Mouse (Mus musculus) cerebral cortex, adult 2 months (tissue): ENCODE measurements around the gene Prkrip1.

Source experiments
- WGBS: fragments of 180-500 bp; shearing (Covaris S2); methylation state at CpG from one replicate; pipeline ENCODE4 v1.1.7; 2018; 5-methylcytosine and 5-hydroxymethylcytosine counted together

Prkrip1 gene

DNA sequence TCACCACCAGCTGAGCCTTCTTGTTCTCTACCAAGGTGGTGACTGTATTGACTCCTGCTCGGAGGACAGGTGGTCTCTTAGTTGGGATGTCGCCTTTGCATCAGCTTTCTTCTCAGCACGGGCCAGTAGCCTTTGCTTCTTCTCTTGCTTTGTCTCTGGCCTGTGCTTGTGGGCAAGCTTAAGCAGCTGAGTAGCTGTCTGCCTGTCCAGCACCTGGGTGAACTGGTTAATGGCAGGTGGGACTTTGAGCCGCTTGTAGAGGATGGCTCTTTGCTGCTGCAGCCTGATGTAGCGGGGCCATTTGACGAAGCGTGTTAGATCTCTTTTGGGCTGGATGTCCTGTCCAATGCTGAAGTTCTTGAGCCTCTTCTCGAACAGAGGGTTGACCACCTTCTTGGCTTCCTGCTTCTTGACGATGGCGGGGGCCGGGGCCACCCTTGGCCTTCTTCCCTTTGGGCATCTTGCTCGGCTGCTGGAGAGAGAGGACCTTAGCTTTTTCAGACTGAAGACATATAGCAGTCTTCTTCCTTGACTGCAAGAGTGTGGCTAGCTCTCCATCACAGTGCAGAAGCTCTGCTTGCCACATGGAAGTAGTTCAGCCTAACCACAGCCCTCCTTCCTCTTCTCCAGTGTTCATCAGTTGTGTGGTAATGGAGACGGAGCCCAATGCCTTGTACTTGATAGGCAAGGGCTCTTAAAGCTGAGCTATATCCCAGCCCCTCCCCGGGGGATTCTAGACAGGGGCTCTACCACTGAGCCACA, 12.8 kb upstream of the Prkrip1 start:
- 88% methylated on average over 14 of the region's 14 CpGs for WGBS

DNA sequence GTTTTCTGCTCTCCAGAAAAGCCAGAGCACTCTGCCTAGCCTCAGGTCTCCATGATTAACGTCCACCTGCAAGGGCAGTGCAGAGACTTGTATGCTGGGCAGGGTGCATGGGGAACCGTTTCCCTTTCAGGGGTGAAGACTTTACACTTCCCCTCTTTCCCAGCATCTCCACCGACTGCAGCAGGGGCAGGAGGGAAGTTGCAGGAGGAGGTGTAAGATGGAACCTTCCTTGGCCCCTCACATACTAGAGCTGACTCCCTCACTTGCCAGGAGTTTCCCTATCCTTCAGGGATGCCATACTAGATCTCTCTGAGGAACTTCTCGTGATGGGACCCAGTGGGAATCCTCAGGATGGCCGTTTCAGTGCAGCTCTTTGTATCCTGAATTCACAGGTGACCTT, 11.8 kb upstream of the Prkrip1 start:
- 78% methylated on average over 5 of the region's 5 CpGs for WGBS

DNA sequence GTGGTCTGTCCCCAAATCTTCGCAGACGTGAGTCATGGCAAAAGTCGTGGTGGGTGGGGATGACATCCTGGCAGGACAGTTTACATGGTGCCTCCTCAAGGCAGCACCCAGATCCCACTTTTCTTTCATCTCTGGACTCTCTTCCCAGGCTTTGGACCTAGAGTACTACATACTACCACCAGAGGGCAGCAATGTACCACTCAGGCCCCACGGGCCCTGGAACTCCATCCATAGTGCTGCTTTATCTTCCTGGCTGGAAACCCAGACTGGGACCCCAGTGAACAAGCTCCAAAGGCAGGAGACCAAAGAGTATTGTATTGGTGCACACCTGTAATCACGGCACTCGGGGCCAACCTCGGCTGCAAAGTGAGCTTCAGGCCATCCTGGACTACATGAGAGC, 3.1 kb upstream of the Prkrip1 start:
- WGBS: 18% methylated on average over 7 of the region's 7 CpGs

DNA sequence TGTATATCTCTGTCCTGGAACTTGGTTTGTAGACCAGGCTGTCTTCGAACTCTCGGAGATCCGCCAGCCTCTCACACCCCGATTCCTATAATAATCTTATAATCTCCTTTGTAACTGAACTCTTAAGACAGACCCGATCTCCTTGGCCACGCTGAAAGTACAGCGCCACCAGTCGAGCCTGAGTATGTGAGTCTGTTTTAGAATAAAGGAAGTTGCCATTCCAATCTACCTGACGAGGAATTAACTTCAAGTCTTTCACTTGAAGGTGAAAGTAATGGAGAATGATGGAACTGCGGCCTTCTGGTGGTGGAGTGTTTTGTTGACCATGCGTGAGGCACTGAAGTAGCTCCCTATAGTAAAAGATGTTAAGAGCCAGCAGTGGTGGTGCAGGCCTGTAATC, 763 bp upstream of the Prkrip1 start:
- WGBS: 25% methylated on average over 11 of the region's 11 CpGs

DNA sequence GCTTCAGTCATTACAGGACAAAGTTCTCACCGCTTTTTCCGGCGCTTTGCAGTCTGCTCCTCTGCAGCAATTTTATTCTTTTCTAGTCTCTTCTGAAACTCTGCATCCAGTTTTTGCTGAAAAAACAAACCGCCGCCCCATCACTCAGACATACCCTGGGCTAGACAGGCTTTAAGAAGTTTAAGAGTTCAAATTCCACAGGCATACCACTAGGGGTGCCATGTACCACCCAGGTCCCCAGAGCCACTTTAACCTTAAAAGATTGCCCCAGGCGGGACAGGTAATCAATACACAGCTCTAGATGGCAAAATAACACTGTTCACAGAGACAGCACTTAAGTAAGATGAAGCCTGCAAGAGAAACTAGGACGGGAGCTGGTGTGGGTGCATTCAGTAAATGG, 6.9 kb downstream of the Prkrip1 start:
- 81% methylated on average over 7 of the region's 7 CpGs for WGBS

DNA sequence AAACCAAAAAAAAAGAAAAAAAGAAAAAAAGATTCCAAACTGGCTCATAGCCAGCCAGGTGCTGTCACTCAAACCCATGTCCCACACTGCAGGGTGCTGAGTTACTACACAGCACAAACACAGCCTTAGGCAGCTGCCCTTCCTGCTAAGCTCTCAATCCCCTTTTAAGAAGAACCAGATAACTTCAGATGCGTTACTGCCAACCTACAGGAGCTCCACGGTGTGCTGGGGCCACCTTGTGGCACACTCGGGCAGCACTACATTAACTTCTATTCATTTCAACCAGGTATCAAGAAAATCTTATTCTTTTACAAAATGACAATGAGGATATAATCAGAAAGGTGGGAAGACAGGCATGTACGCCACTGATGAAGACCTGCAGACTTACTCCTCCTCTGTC, 12.0 kb downstream of the Prkrip1 start:
- 27% methylated on average over 4 of the region's 4 CpGs for WGBS

DNA sequence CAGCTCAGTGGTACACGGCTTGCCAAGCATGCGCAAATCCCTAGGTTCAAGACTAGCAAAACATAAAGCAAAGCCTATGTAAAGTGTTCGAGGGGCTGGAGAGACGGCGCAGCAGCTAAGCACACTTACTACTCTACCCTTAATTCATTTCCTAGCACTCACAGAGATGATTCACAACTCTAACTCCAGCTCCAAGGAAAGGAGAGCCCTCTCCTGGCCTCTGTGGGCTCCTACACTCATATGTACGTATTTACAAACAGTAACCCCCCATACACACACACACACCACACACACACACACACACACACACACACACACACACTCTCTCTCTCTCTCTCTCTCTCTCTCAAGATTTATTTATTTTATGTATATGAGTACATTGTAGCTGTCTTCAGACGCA, 15.0 kb downstream of the Prkrip1 start:
- 69% methylated on average over 7 of the region's 7 CpGs for WGBS

DNA sequence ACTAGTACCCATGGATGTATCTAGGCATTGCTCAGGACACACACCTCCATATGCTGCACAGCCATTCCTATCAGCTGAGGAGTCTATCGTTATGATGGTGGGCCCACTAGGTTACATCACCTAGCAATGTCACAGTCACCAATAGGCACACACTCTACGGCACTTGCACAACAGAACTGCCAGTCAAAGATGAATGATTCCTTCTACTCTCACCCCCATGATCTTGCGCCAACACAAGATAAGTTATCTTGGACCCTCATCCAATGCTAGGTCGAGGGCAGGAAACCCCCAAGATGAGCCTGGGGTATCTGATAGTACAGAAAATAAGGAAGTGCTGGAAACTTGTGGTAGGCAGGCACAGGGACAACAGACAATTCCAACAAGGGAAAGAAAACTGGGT, 15.9 kb downstream of the Prkrip1 start:
- 79% methylated on average over 4 of the region's 4 CpGs for WGBS

DNA sequence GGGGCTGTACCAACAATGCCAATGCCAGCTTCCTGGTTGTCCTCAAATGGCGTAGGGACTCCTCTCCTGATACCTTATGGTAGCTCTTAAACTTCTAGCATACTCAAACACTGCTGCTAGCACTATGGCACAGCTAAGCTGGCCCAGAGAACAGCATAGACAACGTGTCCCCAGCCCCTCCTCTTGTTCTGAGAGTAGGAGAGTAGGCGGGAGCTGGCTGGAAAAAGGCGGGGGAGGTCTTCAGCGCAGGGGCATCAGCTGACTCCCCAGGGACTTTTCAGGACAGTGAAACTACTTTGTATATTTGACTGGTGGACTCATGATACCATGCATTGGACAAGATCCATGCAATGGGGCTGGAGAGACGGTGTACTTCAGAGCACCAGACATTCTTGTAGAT, 16.7 kb downstream of the Prkrip1 start:
- 57% methylated on average over 6 of the region's 6 CpGs for WGBS

DNA sequence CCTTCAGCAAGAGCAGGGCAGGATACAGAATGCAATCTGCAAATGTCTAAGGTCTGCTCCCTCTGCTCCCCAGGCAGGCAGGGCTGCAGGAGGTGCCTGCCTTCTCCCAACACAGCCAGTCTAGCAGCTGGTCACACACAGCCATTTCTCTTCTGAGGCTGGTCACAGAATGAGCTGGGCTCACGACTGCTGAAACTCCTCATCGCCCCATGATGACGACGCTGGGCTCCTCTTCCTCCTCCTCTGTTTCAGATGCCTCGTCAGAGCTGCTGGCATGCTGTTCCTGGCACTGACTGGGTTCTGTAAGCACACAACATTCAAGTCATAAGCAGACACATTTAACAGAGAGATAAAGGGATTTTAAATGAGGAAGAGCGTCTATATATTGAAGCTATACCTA, 17.6 kb downstream of the Prkrip1 start:
- 47% methylated on average over 6 of the region's 6 CpGs for WGBS

DNA sequence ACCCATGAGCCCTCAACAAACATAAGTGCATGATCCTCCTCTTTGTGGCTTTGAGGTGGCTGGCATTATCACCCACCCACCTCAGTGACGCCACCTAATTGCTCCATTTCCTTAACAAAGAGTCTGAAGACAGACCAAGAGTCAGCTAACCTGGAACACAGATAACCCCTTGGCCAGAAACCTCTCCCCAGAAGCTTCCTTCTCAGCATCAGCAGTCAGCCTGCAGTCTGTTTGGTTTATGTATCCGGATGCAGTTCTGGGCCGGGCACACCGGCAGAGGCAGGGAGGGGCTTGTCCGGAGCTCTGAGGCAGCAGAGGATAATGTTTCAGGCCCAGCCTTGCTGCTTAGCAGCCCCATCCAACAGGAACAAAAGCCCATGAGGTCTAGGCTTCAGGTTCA, 19.2 kb downstream of the Prkrip1 start:
- WGBS: 82% methylated on average over 5 of the region's 5 CpGs

DNA sequence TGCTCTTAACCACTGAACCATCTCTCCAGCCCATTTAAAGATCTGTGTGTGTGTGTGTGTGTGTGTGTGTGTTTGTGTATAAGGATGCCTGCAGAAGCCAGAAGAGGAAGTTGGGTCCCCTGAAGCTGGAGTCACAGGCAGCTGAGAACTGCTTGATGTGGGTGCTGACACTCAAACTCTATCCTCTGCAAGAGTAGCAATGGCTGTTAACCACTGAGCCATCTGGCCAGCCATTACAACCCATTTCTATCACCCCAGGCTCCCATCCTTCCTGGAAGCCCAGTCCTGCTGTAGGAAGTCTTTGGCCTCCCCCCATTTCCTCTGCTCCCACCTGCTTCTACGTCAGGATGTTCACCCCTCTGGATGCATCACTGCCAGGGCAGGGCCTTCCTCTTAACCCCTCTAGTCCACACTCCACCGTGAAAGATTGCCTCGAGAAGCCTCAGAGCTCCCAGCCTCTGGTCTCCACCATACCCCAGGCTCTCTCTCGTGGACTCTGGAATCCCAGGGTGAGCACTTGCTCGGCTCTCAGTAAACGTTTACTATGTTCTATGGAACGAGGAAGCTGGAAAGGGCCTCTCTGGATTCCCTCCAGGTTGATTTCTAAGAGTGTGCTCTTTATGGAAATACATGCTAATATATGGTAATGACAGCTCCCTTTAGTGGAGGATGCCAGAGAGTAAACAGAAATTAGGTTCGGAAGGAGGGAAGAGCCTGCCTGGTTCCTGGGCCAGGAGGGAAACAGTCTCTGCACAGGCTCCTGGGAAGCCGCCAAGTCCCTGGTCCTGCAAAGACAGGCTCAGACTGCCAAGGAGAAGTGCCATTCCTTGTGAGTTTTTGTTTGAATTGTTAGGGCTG, 24.9 kb downstream of the Prkrip1 start:
- WGBS: 8% methylated on average over 9 of the region's 9 CpGs

DNA sequence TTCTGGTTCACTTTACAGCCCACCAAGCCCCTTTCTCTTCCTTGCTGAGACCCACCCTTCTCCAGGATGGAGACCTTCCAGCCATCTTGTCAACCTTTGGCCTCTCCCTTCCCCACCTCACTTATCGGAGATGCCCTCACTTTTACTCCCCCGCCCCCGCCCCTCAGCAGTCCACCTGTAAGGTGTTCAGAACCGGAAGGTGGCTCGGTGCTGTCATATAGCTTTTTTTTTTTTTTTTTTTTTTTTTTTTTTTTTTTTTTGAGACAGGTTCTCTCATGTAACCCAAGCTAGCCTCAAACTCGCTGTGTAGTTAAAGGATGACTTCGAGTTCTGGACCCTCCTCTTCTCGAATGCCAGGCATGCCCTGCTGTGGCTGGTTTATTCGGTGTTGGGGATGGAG, 25.8 kb downstream of the Prkrip1 start:
- 79% methylated on average over 9 of the region's 9 CpGs for WGBS

DNA sequence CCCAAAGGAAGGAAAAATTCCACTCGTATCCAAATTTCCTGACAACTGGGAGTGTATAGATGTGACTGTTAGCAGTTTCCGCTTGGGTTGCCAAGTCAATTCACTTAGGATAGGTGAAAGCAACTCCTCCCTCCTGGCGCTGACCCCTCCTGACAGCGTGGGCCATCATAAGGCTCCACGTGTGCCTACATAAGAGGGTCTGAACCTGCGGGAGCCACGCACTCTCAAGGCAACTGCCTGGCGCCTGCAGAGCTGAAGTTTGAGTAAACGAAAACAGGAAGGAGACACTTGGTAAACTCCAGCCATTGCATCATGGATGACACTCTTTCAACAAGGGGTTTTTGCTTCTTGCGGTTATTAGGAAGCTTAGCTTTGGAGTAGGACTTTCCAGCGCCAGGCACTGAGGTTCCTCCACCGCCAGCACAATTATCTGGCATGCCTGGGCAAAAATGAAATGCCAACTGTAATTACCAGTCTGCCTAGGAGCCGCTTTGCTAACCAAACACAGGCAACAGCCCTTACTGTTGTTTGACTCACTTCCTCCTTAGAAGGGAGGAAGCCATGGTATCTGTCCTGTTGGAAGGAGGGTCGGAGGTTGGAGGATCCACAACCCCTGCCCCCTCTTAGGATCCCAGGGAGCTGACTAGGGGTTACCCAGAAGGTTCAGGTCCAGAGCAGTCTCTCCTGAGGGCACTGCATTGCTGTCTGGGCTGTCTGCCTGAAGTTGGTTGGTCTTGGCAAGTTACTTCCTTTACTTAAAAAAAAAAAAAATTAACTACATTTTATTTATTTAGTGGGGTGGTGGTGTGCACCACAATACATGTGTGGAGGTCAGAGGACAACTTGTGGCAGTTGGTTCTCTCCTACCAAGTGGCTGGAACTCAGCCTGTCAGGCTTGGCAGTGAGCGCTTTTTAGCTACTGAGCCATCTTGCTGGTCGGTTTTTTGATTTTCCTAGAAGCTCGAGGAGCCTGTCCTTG, 27.1 kb downstream of the Prkrip1 start:
- whole genome bisulfite sequencing: 19% methylated on average over 17 of the region's 17 CpGs

DNA sequence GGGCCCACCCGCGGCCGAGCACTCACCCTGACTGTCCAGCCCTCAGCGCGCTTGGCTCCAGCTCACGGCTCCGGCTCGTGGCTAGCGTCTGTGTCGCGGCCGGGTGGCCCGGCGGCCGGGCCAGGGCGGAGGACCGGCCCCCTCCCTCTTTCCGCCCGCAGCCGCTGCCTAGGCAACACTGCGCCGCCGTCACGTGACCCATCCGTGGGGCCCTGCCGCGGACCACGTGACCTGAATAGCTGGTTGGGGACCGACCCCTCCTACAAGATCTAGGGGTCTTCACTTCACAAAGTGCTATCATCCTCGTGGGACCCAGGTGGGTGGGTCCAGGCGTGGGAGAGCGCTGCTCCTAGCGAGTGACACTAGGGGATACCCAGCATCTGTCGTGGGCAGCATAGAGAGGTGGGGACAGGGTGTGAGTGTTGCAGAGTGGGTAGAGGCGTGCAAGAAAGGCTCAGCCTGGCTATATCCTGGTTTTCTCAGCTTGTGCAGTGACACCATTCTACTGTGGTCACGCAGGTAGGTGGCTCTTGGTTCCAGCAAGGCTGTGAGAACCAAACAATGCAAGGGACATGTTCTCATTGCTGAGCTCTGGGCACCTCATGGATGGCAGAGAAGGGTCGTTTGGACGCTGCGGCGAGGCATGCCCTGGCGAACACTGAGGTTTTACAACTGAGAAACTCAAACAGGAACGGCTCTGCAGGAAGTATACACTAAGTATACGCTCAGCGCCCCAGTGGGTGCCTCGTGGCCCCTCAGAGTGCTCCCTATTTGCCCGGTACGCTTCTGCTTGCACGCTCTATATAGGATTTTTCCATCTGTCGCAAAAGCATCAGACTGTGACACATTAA, 28.0 kb downstream of the Prkrip1 start, which contains the start of gene Orai2:
TSS of gene Orai2 (minus strand) at position 202 of the 851 bp plus-strand sequence.
- WGBS: 2% methylated on average over 49 of the region's 49 CpGs

DNA sequence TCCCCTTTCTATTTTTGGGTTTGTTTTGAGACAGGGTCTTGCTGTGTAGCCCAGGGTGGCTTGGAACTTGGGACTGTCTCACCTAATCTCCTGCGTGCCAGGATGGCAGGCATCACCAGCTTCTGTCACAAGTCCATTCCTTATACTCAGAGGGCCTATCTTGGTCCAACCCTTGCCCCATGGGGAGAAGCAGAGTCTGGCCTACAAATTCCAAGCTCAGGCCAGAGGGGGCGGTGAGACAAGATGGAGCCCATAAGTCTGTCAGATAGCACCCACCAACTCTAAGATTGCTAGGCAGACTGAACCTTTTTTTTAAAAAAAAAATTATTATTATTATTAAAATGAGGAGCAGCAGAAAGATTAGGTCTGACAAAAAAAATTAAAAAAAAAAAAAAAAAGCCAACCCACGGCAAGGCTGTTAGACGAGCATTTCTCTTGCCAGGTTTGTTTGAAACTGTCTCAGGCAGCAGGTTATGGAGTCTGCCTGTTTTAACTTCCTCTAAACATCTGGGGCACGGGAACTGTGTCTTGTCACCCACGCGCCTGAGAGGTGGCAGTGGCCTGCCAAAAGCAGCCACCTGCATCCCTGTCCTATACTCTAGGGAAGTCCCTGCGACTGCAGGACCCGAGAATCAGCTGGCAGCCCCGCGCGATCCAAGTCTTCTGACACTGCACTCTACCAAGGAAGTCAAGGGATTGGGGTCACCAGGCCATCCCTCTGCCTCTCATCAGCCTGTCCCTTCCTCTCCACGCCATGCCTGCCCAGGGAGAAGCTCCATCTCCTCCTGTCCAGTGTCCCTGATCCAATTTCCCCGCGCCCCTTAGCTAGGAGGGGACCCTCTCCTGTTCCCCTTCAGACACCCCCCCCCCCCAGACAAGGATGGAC, 28.9 kb downstream of the Prkrip1 start:
- WGBS: 14% methylated on average over 13 of the region's 15 CpGs

DNA sequence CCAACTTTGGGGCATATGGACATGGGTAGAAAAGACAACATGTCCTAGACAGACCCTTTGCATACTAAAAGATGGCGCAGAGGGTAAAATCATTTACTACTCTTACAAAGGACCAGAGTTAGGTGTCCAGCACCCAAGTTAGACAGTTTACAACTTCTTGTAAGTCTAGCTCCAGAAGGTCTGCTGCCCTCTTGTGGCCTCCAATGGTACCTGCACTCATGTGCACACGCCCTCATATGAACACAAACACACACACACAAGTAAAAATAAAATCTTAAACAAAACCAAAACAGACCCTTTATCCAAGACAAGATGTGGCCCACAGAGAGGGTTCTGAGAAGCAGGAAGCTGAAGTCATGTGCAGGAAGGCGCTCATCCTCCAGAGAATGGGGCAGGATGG, 30.7 kb downstream of the Prkrip1 start:
- 96% methylated on average over 3 of the region's 3 CpGs for WGBS

DNA sequence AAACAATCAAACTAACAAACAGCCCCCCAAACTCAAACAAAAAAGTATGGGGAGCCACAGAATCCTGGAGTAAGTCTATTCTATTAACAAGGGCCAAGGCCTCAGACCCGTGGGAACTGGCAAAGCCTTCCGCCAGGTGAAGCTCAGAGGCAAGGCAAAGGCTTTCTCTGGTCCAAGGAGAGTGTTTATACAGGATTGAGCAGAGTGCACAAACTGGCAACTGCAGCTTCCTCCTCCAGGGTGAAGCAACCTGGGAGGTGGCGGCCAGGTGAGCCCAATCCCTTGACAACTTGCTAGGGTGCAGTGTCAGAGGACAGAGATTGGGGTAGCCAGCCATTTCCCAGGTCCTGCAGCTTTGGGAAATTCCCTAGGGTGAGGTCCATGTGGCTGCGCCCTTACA, 31.5 kb downstream of the Prkrip1 start:
- 99% methylated on average over 4 of the region's 4 CpGs for WGBS

DNA sequence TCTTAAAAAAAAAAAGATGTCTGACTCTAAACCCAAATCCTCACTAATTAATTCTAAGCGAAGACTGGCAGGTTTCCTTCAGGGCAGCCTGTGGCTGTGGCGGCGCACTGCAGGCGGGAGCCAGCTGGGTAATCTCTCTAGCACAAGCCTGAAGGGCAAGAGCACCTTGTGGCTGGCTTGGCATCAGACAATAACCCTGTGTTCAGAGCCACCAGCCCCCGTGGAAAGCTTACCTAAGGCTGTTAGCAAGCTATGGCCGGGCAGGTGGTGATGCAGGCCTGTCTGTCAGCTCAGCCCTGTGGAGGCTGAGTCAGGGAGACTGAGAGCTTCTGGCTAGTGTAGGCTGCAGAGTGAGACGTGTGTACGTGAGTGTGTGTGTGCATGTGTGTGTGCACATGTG, 33.5 kb downstream of the Prkrip1 start:
- 76% methylated on average over 8 of the region's 8 CpGs for WGBS
